Mouse (Mus musculus): ENCODE measurements at regions not wholly inside any gene's neighbourhood (a gene's known extent, or its start where the extent isn't known, plus 50 kb on each side); places are given as distances from the start of the nearest gene placed in this dataset.

DNA sequence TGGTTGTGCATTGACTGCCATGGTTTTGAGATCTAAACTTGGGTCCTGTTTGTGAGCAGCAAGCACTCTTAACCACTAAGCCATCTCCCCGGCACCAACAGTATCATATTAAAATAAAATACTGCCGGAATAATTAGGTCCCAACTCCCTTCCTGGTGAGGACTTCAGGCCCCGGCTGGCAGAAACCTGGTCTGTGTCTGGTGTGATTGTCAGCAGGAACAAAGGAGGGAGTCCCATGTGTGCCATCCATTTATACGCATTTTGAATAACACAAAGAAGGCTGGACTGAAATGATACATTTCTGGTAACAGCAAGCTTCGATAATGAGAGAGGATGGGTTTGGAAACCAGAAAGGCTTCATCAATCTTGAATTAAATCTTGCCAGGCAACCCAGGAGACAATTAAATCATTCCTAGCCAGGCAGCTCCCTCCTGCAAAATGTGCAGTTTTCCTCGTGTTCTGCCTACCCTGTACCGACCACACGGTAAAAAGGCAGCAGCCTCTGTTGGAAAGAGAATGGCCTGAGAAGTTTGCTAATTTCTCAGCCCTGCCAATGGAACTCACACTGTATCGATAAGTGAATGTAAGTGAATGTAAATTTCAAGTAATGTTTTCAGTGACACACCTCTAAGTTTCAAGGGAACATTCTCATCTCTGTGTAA, 80.5 kb upstream of the Zwint start:
- DNase-seq, result no peak

DNA sequence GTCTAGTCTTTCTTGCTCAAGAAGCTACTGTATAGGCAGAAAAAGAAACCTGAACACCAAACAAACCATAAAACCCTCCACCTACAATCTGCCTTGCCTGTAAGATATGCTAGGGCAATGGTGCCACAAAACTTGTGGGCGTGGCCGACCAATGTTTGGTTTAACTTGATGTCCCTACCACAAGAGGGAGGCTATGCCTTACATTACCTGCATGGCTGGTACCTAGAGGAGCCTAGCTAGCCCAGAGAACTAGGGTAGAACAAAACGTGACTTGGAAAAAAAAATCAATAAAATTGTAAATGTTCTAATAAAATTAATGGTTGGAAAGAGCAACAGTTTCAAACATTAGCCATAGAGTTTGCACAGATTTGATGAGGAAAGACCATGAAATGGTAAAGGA, 76.9 kb upstream of the Zwint start:
- no peak for DNase-seq

DNA sequence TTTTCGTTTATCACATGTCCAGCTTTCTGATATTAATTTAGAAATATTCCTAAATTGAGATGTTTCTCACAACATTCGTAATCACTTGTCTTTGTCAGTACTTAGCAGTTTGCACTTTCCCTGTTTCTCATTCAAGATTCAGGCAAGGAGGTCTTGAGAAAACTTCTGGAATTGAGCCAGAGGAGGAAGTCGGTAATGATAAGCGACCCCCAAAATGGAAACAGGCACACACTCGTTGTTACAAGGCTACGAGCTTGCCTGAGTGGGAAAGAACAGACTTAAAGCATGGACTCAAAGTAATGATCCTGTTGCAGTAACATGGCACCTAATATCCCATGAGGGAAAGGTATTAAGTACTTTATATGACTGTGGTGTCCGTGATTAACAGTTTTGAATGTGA, 76.1 kb upstream of the Zwint start:
- DNase-seq, result no peak

DNA sequence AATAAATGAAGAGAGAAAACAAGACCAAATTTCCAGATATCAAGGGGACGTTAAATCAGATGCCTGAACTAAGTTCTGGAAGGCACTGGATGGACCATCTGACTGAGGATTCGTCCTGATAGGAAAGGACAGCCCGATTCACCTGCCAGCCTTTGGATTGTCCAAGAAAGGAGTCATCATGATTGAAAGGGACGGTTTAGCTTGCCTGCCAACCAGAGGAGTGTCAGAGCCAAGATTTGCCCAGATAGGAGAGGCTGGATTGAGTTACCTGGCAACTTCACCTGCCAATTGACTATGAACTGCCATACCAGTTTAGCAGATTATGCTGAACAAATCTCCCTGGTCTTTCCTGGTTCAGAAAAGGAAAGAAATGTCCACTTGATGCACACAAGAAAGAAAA, 73.3 kb upstream of the Zwint start:
- DNase-seq, result no peak

DNA sequence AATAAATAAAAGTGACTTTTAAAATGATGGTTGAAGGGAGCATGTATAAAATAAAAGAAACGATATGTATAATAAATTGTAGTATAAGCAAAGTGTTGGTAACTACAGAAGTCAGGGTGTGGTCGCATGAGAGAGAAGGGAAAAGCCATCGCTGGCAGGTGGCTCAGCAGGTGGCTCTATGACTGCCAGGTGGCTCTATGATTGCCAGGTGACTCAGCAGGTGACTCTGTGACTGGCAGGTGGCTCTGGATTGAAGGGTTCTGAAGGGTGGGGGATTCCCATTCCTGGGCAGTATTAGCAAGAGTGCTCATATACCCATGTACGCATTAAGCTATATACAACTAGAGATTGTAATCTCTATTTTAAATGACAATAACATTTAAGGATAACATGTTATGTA, 66.1 kb upstream of the Zwint start:
- DNase-seq, result no peak

DNA sequence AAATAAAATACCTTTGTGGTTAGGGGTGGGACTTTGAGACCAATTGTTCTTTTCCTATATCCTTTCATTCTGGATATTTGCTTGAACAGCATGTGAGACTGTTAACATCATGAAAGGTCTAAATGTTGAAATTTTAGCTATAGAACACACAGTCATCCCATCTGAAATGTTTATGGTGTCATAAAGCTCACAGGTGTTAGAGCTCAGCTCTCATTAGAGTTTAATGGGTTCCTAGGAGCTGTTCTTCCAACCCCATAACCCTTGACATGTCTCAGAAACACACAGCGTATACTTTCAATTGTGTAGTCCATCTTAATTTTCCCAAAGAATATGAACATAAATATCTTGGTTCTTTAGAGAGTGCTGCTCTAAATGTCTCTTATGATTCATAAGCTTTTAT, 61.6 kb upstream of the Zwint start:
- DNase-seq, result no peak
